Mouse (Mus musculus) olfactory bulb, adult 2 months (tissue): Measurements from ENCODE around the gene Clca3b. TPM values are rescaled to one million over a fixed set of nuclear protein-coding genes. Genes with fewer than 3 reads are reported as not detected.
A peak's percentile ranks its signal among the peaks of the same experiment; 100 is the strongest.
"Not testable (repeated sequence)": the region's sequence is repeated elsewhere in the genome, so short reads cannot be mapped to it uniquely, and the experiment has no call there.

ENCODE experiments used
- H3K27ac ChIP-seq: fragments of 200-500 bp; 2 replicates; pipeline ENCODE4 v1.5.1; 2012; ENCODE audit warnings: low read depth, low read length; ENCODE audit not compliant: insufficient read depth
- H3K4me1 ChIP-seq: fragments of 200-500 bp; 2 replicates; pipeline ENCODE4 v1.6.1; 2012; ENCODE audit warnings: low read length; ENCODE audit not compliant: control insufficient read depth, insufficient read depth
- H3K4me3 ChIP-seq: fragments of 200-500 bp; 2 replicates; pipeline ENCODE4 v1.5.1; 2012; ENCODE audit warnings: mild to moderate bottlenecking, low read depth, low read length, moderate library complexity; ENCODE audit not compliant: insufficient read depth
- CTCF ChIP-seq: fragments of 200-500 bp; IDR thresholded peaks from 2 replicates; pipeline ENCODE4 v1.5.1; 2012; ENCODE audit warnings: low read depth, mild to moderate bottlenecking, low read length, moderate library complexity; ENCODE audit not compliant: insufficient read depth
- POLR2A ChIP-seq: fragments of 200-500 bp; IDR thresholded peaks from 2 replicates; pipeline ENCODE4 v1.6.1; 2012; ENCODE audit warnings: mild to moderate bottlenecking, low read depth, low read length, moderate library complexity; ENCODE audit not compliant: insufficient read depth
- WGBS: fragments of 180-500 bp; shearing (Covaris S2); methylation state at CpG from one replicate; pipeline ENCODE4 v1.1.7; 2018; 5-methylcytosine and 5-hydroxymethylcytosine counted together
- polyA plus RNA-seq: library from polyadenylated mRNA; stranded (reverse); fragments of >200 nt; gene quantifications from 2 replicates; pipeline ENCODE4 v1.2.4, GENCODE M21; 2012; ENCODE audit warnings: low replicate concordance; ENCODE audit not compliant: missing spikeins, insufficient read depth, insufficient read length

Gene Clca3b
- polyA plus RNA-seq = not detected in 2 replicates

- H3K4me1 ChIP-seq, H3K4me3 ChIP-seq, H3K27ac ChIP-seq: not testable (repeated sequence)
- 87% methylated on average over 9 of the region's 9 CpGs for WGBS
These were observed at the start of gene Clca3b for GRCm38 (mm10) chr3:144849014-144849556. Clca3b (minus strand) TSS chr3:144849357.

- no peaks in the 10 kb centered on the region for H3K4me1 ChIP-seq
- H3K4me3 ChIP-seq = no peak overlapping the region
- H3K27ac ChIP-seq = no peak overlapping the region
- TF ChIP-seq CTCF = no peak
- no peak for TF ChIP-seq POLR2A
- WGBS = 95% methylated on average over 2 of the region's 2 CpGs
These were observed 48.0 kb upstream of the Clca3b start for GRCm38 (mm10) chr3:144897042-144897678.

- WGBS = 63% methylated on average over 2 of the region's 2 CpGs
- H3K4me1 ChIP-seq = no peaks in the 10 kb centered on the region
- no peak overlapping the region for H3K4me3 ChIP-seq
- TF ChIP-seq CTCF (no peak), POLR2A (no peak)
- no peak overlapping the region for H3K27ac ChIP-seq
These were observed 41.1 kb upstream of the Clca3b start for GRCm38 (mm10) chr3:144890246-144890758.

- no peak for TF ChIP-seq CTCF
- TF ChIP-seq POLR2A = no peak
- Histone ChIP-seq H3K27ac (no peak overlapping the region), H3K4me1 (no peaks in the 10 kb centered on the region)
These were observed 37.8 kb upstream of the Clca3b start for GRCm38 (mm10) chr3:144886957-144887356.

GRCm38 (mm10) chr3:144872012-144872411, 22.9 kb upstream of the Clca3b start:
- 46% methylated on average over 4 of the region's 4 CpGs for WGBS
- not testable (repeated sequence) for H3K4me3 ChIP-seq, H3K4me1 ChIP-seq, H3K27ac ChIP-seq

More at GRCm38 (mm10) chr3:144886957-144887356, 37.8 kb upstream of the Clca3b start:
- no peak overlapping the region for H3K4me3 ChIP-seq

GRCm38 (mm10) chr3:144849584-144849983, 427 bp upstream of the Clca3b start:
- H3K4me3 ChIP-seq = no peak overlapping the region
- H3K4me1 ChIP-seq = no peaks in the 10 kb centered on the region
- TF ChIP-seq POLR2A = no peak
- TF ChIP-seq CTCF = no peak
- WGBS = 75% methylated on average over 4 of the region's 4 CpGs
- no peak overlapping the region for H3K27ac ChIP-seq

- Histone ChIP-seq H3K4me1 (peaks cover 3% of the 10 kb centered on the region), H3K4me3 (no peak overlapping the region), H3K27ac (no peak overlapping the region)
- WGBS = 43% methylated on average over 6 of the region's 6 CpGs
- TF ChIP-seq POLR2A (no peak), CTCF (no peak)
These were observed 21.9 kb downstream of the Clca3b start for GRCm38 (mm10) chr3:144827257-144827656.

GRCm38 (mm10) chr3:144825151-144825550, 24.0 kb downstream of the Clca3b start:
- peaks cover 3% of the 10 kb centered on the region for H3K4me1 ChIP-seq
- 15% methylated on average over 10 of the region's 10 CpGs for WGBS
- TF ChIP-seq POLR2A = no peak
- TF ChIP-seq CTCF = peak; percentile 58
- no peak overlapping the region for H3K27ac ChIP-seq
- H3K4me3 ChIP-seq = no peak overlapping the region

- H3K4me1 ChIP-seq = peaks cover 3% of the 10 kb centered on the region
- TF ChIP-seq POLR2A (no peak), CTCF (no peak)
- no peak overlapping the region for H3K4me3 ChIP-seq
- H3K27ac ChIP-seq = no peak overlapping the region
- 70% methylated on average over 5 of the region's 5 CpGs for WGBS
These were observed 25.8 kb downstream of the Clca3b start for GRCm38 (mm10) chr3:144823331-144823730.

GRCm38 (mm10) chr3:144820632-144821031, 28.5 kb downstream of the Clca3b start:
- H3K4me1 ChIP-seq = no peaks in the 10 kb centered on the region
- TF ChIP-seq POLR2A (no peak), CTCF (no peak)
- no peak overlapping the region for H3K4me3 ChIP-seq
- 59% methylated on average over 1 of the region's 1 CpGs for WGBS
- H3K27ac ChIP-seq = no peak overlapping the region

- not testable (repeated sequence) for H3K4me1 ChIP-seq, H3K4me3 ChIP-seq, H3K27ac ChIP-seq
- 64% methylated on average over 6 of the region's 6 CpGs for WGBS
These were observed 29.9 kb downstream of the Clca3b start, which contains the start of gene Clca3a2 for GRCm38 (mm10) chr3:144819219-144819618. Clca3a2 (minus strand) TSS chr3:144819494.

- not testable (repeated sequence) for H3K4me1 ChIP-seq
- WGBS = 52% methylated on average over 6 of the region's 6 CpGs
These were observed 35.8 kb downstream of the Clca3b start for GRCm38 (mm10) chr3:144813336-144813735.

More at GRCm38 (mm10) chr3:144813336-144813735, 35.8 kb downstream of the Clca3b start:
- not testable (repeated sequence) for H3K27ac ChIP-seq, H3K4me3 ChIP-seq
